Mouse (Mus musculus) hindlimb bud, embryonic 11.5 days (tissue): ENCODE measurements around the gene Tedc2.

Experiments
- DNase-seq: peaks from one replicate; pipeline ENCODE4 v3.0.0-alpha.2; 2012; ENCODE audit warnings: low read depth, low spot score; ENCODE audit errors: extremely low spot score

Gene Tedc2

DNA sequence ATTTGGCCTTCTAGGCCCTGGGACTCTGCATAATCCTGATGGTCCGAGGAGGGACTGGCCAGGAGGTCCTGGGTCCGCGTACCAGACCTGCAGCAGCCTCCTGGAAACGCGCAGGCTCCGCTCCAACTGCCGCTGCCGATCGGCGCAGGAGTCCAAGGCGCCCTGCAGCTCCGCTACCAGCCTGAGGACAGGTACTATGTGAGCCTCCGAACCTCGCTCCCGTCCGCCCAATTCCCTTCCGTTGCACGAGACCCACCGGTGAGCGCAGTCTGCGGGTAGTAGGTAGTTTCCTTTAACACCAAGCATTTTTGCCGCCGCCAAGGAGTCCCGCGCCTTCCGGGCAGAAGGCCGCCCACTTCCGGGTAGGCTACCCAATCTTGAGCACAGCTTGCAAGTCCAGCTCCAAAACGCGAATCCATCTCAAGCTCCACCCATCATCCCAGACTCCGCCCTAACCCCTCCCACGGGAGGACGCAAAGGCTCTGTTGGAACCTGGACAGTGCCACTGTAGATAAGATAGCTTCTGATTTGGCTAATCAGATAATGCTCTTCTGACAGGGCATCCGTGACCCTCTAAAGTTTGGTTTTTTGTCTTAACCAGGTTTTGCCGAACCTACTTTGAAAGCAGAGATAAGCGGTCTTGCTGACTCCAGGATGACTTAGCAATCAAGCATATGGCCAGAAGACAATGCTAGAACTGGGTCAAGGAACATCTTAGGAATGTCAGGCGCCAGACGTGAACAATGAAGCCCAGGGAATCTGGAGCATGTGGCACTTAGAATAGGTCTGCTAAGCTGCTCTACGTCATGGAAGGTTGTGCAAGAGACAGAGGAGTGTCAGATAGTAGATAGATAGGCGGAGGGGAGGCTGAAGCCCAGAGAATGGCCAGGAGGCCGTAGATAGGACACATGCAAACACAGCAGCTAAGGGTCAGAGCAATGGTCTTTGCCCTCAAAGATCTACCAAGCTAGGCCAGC lies at the start of gene Tedc2:
Tedc2 (minus strand) TSS at position 417 of the 977 bp plus-strand sequence.
- DNase-seq = no peak

DNA sequence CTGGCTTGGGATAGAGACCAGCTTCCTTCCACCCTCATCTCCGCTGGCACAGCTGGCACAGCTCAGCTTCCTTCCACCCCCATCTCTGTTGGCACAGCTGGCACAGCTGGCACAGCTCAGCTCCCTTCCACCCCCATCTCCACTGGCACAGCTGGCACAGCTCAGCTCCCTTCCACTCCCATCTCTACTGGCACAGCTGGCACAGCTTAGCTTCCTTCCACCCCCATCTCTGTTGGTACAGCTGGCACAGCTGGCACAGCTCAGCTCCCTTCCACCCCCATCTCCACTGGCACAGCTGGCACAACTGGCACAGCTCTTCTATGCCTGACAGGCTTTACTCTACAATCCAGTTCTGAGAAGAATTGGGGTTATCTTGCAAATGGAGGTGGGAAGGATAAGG lies 46.5 kb upstream of the Tedc2 start:
- no peak for DNase-seq

DNA sequence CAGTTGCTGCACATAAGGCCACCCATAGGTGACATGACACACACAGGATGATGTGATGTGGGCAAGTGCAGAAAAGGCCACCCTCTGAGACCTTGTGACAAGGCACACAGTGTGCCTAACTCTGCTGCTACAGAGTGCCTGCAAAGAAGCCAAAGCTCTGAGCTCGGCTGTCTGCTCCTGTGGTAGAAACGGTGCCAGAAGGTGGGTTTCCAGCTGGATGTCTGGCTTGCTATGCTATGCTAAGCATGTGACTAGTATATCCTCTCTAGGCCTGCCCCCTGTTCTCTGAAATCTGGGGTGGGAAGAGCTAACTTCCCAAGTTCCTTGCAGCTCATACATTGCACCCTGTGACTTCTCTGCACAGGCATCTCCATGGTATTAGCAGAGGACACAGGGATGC lies 44.1 kb upstream of the Tedc2 start:
- DNase-seq = no peak

DNA sequence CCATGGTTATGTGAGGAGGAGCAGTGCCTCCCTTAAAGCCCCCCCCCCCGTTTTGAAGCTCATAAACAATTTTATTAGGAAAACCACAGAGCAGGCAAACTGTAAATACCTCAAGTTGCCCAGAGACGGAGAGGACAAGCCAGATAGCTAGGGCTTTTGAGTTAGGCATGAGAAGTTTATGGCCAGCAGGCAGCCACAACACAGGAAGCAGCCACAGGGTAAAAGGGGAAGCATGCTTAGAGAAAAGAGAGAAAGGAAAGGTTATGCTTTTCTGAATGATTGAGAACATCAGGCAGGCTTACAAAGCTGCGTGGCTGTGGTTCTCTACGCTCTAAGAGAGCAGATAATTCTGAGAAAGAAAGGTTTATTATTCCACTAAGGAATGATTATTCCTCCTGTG lies 39.9 kb upstream of the Tedc2 start:
- DNase-seq = no peak

DNA sequence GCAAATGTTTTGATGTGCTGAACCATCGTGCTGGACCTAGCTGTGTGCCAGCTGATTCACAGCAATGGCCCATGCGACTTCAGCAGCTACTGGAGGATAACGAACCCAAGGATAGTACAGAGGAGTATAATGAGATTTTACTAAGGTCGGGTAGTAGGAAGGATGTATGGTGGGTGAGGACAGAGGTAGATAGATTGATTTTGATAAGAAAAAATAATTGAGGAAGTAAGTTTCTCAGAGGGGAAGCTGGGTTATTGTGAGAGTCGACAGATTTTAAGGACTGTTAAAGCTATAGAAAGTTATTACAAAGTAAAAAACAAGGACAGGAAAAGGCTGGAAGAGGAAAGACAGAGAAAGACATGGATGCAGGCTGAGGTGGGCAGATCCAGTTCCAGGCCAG lies 39.1 kb upstream of the Tedc2 start:
- DNase-seq = no peak

DNA sequence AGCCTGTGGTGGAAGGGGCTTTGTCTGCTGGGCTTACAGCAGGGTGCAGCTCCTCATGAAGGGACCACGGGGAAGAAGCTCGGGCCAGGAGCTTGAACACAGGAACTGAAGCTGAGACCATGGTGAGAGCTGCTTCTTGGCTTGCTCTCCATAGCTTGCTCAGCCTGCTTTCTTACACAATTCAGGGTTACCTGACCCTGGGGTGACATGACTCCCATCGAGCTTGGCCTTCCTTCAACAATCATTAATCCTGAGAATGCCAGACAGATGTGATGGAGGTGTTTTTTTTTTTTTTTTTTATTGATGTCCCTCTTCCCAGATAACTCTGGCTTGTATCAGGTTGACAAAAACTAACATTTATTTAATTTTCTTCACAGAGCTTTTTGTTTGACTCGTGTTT lies 38.3 kb upstream of the Tedc2 start:
- DNase-seq = no peak

DNA sequence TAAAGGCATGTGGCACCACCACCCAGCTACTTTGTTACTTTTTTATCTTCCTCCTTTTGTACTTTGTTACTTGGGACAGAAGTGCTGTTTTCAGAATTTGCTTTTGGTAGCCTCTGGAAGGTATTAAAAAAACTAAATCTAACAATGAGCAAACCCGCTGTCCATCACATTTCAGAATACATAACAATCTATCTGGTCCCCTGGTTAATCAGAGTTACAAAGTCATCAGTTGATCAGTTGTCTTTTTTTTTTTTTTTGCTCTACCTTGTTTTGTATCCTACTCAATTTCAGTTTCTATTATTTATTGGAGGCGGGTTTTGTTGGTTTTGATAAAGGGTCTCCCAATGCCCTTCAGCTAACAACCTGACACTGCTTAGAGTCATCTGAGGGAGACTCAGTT lies 31.7 kb upstream of the Tedc2 start:
- no peak for DNase-seq

DNA sequence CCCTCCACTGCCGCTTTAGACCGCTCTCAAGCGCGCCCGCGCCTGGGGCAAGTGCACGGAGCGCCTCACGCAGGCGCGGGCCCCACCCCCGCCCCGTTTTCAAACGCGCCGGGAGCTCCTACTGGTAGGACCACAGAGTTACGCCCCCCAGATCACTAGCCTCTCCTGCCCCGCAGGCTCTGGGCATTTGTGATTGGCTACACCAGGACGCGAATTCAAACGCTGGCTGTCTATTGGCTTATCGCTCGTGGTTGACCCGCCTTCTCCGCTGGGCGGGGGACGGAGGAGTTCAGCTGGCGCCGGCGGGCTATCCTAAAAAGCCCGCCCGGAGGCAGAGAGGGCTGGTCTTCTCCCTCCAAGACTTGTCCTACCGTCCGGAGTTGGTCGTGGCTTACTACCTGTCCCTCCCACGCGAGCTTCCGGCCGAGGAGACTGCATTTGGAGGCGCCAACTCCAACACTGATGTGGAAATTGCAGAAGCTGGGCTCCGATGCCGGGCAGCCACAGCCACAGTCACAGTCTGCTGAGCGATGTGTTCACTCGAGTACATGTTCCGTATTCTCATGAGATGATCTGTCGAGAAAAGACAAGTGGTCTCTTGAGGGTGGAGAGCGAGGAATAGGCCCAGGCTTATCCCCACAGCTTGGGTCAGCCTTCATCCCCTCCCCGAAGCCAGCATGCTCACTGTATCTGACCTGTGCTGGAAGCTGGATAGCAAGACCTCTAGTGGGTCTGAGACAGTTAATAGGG lies 30.8 kb upstream of the Tedc2 start, which contains the start of gene Ccnf:
Ccnf (minus strand) TSS at position 165 of the 750 bp plus-strand sequence.
- DNase-seq = peak; percentile 90

DNA sequence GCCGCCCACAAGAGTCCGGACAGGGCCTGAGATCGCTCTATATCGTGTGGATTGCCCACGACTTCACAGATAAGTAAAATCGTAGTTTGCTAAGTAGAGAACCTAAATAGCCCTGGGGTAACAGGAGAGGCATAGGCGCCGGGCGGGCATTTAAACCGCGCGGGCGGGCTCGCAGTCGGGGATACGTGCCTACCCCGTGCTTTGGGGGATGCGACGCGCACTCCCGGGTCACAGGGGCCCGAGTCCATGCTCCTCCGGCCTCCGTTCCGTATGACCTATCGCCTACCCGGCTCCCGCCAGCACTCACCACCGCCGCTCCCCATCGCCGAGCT lies 30.3 kb upstream of the Tedc2 start:
- DNase-seq = no peak

DNA sequence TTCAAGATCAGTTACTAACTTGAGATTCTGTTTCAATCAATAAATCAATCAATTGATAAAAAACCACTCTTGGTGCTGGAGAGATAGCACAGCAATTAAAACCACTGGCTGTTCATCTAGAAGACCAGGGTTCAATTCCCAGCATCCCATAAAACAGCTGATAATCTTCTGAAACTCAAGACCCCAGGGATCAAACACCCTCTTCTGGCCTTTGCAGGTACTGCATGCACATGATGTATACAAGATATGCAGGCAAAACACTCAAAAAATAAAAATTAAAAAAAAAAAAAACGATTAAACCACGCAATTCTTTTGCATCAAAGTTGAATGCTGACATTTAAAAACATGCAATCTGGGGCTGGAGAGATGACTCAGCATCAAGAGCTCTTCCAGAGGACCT lies 28.0 kb upstream of the Tedc2 start:
- no peak for DNase-seq

DNA sequence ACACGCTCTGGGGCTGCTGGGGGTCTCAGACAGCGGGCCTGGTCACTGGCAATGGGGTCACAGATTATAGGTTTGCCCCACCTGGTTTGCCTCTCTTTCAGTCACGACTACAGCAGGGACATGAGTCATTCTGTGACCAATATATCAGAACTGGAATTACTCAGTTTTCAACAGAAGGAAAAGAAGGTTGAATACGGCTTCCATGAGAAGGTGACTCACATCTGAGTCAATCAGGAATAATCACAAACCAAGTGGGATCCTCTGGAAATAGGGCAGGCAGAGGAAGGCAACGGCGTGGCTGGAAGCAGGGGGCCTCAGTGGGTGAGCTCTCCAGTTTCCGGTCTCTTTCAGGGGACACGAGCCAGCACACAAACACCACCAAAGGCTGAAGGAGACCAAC lies 23.4 kb upstream of the Tedc2 start:
- DNase-seq = no peak

DNA sequence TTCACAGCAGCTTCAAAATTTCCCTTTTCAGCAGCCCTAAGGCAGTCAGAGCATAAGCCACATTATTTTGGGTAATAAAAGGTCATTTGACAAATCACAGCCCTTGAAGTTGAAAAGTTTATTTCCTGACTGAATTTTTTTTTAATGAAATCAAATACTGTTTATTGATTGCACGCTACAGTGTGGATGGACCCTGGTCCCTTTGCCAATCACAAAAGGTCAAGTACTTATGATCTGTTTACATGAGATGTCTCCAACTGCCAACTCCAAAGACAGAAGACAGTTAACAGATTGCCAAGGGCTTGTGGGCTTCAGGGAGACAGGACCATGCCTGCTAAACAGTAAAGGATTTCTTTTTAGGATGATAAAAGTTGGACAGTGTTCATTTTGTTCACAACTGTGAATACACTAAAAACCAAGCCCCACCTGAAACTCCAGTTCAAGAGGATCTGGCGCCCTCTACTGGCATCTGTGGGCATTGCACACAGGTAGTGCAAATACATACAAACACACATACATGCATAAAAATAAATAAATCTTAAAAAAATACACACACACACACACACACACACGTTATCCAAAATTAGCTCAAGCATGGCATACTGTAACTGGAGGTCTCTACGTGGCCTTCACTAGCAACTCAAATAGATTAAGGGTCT lies 22.8 kb upstream of the Tedc2 start:
- no peak for DNase-seq

DNA sequence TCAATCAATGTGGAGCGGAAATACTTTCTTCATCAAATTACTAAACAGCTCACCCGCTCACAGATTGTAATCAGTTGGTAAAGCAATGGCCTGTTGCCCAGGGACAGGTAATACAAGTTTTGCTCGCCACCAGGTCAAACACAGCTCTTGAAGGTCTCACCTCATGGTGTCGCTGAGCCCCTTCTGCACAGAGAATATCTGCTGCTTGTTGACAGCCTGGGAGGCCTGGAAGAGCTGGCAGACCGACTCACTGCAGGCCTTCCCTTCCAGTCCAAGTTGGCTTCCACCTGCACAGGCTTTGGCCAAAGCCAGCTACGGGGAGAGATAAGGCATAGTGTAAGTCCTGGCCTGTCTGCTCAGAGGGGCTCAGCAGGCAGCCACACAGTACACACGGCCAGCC lies 16.3 kb upstream of the Tedc2 start:
- DNase-seq = no peak

DNA sequence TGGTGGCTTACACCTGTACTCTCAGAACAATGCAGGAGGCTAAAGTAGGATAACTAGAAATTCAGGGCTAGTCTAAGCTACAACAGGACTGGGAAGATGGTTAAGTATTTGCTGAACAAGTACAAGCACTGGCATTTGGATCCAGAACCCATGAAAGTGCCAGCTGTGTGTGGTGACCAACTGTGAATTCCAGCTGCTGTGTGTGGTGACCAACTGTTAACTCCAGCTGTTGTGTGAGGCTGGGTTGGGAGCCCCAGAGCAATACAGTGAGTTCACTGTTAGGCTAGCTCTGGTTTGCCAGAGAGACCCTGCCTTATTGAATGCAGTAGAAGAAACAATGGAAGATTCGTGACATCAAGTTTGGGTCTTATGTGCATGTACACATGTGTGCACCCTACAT lies 15.8 kb upstream of the Tedc2 start:
- no peak for DNase-seq

DNA sequence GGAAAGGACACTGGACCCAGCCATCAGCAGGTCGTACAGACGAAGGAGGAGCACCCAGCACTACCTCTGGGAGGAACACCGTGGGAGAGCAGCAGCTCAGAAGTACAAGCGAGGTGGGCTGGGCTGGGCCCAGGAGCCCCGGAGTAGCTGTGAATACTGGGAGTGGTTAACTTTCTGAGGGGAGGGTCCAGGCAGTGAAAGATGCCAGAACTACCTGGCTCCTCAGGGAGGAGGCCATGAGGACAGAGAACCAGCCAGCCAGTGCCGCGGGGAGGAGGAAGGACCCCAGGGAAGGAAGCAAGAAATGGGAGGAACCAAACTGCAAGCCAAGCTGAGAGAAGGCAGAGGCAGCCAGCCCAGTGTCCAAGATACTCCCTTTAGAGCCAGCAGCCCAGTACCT lies 7.3 kb upstream of the Tedc2 start:
- no peak for DNase-seq

DNA sequence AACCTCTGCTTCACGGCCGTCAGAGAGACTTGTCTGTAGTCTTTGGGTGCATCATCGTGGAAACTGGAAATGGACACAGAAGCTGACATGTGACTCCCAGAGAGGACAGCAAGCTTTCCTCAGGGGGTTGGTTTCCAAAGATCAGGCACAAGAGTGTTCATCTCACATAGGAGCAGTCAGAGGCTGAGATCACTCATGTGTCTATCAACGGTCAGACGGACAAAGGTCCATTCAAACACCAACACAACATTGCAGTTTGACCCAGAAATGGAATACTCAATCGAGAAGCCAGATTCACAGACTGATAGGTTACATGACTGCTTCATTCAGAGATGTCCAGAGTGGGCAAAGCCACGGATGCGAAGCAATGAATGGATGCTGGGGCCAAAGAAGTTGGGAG lies 6.1 kb upstream of the Tedc2 start:
- no peak for DNase-seq

DNA sequence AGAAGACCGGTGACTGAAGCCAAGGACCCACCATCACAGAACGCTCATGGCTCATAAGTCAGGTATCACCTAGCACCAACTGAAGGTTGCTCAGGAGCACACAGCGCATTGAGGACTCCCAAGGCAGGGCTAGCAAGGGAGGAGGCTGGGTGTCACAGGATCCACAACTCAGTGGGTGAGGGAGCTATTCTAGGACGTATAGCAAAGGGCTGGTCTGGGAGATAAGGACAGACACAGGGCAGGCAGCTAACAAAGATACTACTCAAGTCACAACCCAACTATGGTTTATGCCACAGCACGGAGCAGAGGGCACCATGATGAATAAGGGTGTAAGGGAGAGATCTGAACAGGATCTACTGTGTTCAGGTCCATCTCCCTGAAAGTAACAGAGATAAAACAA lies 5.2 kb upstream of the Tedc2 start:
- DNase-seq = no peak

DNA sequence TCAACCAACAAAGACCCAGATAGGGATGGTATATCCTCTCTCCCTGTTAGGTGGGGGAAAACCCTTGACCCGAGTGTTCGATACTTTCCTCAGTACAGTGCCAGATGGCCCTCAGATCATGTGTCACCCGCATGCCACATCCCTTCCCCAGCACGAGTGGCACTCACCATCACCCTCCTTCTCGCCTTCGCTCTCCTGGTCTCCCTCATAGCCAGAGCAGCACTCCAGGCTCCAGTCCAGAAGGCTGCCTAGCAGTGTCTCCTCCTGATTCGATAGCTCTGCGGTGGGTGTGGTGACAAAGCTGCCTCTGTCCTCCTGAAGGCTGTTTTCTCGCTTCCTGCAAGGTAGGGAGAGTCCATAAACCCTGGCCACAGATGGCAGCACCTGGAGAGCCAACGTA lies 4.1 kb upstream of the Tedc2 start:
- no peak for DNase-seq

DNA sequence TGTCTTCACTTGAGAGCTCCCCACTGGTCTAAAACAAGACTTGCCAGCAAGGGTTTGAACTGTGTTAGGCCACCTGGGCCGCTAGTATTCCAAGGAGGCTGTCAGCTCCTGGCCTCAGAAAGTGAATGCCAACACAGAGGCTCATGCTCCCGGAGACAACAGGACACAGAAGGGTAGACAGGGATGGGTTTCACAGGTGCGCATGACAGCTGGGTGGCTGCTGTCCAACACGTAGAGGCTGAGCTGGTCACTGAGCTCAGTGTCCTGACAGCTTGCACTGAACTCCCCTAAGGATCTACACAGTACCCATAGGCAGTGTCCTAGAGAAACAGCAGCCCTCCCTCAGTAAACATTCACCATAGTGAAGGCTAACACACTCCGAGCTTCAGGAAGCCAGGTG lies 2.9 kb upstream of the Tedc2 start:
- DNase-seq = no peak

DNA sequence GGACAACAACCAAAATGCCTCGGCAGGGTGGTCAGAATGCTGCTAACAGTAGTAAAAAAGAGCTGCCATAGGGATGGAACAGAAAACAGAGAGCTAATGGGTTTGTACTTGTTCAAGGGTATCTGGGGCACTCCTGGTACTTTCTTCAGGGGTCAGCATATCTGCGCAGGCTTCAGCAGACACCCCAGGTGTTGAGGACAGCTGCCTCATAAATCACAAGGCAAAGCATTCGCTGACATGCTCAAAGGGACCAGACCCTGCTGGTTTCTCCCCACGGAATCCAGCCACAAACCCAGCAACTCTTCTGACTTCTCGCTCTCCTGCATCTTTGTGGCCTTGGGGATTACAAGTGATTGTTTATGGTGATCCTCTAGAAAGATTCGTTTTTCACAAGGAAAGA lies 2.0 kb upstream of the Tedc2 start:
- no peak for DNase-seq

DNA sequence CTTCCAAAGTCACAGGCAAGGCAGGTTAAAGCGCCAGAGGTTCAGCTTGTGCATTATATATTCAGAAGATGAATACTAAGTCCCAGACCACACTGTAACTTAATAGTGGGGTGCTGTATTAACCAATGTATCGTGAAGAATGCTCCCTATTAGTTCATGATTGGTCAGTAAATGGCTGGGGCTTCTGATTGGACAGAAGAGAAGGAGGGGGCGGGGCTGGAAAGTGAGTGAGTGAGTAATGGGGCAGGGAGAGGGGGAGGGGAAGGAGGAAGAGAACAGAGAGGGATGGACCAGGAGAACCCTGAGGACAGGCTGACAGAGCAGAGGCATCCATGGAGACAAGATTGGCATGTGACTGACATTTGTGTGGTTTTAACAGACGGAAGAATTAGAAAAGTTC lies 3.8 kb downstream of the Tedc2 start:
- DNase-seq = no peak

DNA sequence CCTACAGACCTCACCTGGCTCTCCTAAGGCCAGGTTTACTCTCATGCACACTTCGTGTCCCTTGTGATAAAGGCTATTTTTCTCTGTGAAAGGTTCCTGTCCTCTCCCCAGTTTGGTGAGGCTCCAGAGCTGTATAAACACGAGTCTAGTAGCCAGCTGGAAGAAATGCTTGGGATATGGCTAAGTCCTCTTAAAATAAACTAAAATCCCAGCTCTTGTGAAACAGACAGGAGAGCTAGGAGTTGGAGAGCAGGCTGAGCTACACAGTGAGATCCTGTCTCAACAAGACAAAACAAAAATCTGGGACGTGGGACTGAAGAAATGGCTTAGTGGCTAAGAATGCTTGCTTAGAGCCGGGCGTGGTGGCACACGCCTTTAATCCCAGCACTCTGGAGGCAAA lies 7.5 kb downstream of the Tedc2 start:
- DNase-seq = no peak
